Mouse (Mus musculus) cerebellum, adult 2 months (tissue): ENCODE measurements around the gene Enox1.

Source experiments
- CTCF ChIP-seq: fragments of 200-500 bp; IDR thresholded peaks from 2 replicates; pipeline ENCODE4 v1.5.1; 2011; ENCODE audit warnings: low read depth, mild to moderate bottlenecking, control low read depth, low read length, moderate library complexity, borderline replicate concordance; ENCODE audit not compliant: insufficient read depth
- POLR2A ChIP-seq: fragments of 200-500 bp; IDR thresholded peaks from 2 replicates; pipeline ENCODE4 v1.6.1; 2011; ENCODE audit warnings: low read length, control low read depth, borderline replicate concordance; ENCODE audit not compliant: insufficient read depth

DNA sequence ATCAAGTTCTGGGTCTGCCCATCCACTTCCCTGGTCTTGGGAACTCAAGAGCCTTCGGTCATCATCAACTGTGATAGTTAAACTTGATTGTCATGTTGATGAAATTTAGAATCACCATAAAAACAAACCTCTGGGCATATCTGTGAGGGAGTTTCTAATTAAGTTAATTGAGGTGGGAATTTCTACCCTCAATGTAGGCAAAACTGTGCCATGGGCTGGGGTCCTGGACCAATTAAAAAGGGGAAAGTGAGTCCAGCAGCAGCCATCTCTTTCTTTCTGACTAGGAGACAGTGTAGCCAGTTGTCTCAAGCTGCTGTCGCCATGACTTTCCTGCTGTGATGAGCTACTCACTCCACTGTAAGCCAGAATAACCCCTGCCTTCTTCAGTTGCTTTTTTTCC, 335.2 kb downstream of the Enox1 start:
- TF ChIP-seq POLR2A (no peak), CTCF (no peak)
